Mouse (Mus musculus) embryonic facial prominence, embryonic 14.5 days (tissue): ENCODE results near the gene Psmb10. TPM values are rescaled to one million over a fixed set of nuclear protein-coding genes. Genes with fewer than 3 reads are reported as not detected.

Experiments
- ATAC-seq: fragments of 200-750 bp; cut with Nextera tagmentation; 2 replicates; pipeline ENCODE4 v1.8.0; 2017; ENCODE audit warnings: low read depth, moderate number of reproducible peaks, moderate TSS enrichment
- DNase-seq: peaks from one replicate; pipeline ENCODE4 v3.0.0-alpha.2; 2015; ENCODE audit warnings: low spot score
- H3K27ac ChIP-seq: fragments of 300-500 bp; sonication (generic); replicated peaks from 2 replicates; pipeline ENCODE4 v1.5.1; 2014; ENCODE audit warnings: low read depth, mild to moderate bottlenecking, low read length, moderate library complexity
- H3K27me3 ChIP-seq: fragments of 300-500 bp; sonication (generic); replicated peaks from 2 replicates; pipeline ENCODE4 v1.6.1; 2014; ENCODE audit warnings: low read length; ENCODE audit not compliant: control insufficient read depth, insufficient read depth
- H3K36me3 ChIP-seq: fragments of 300-500 bp; sonication (generic); 2 replicates; pipeline ENCODE4 v1.6.1; 2014; ENCODE audit warnings: low read length, mixed read lengths; ENCODE audit not compliant: control insufficient read depth, insufficient read depth
- H3K4me1 ChIP-seq: fragments of 300-500 bp; sonication (generic); 2 replicates; pipeline ENCODE4 v1.6.1; 2014; ENCODE audit warnings: antibody characterized with exemption, low read length; ENCODE audit not compliant: control insufficient read depth, insufficient read depth
- H3K4me2 ChIP-seq: fragments of 300-500 bp; sonication (generic); 2 replicates; pipeline ENCODE4 v1.6.1; 2014; ENCODE audit warnings: low read depth, mild to moderate bottlenecking, low read length, moderate library complexity, mixed read lengths
- H3K4me3 ChIP-seq: fragments of 300-500 bp; sonication (generic); 2 replicates; pipeline ENCODE4 v1.5.1; 2014; ENCODE audit warnings: low read depth, mild to moderate bottlenecking, low read length
- H3K9ac ChIP-seq: fragments of 300-500 bp; sonication (generic); 2 replicates; pipeline ENCODE4 v1.6.1; 2014; ENCODE audit warnings: low read depth, mild to moderate bottlenecking, low read length, moderate library complexity, mixed read lengths
- H3K9me3 ChIP-seq: fragments of 300-500 bp; sonication (generic); 2 replicates; pipeline ENCODE4 v1.6.1; 2016; ENCODE audit warnings: low read length; ENCODE audit not compliant: control insufficient read depth
- WGBS: fragments of 180-500 bp; shearing (Covaris S2); extraction: QIAGEN DNeasy Blood & Tissue Kit; methylation state at CpG from one replicate; pipeline ENCODE4 v1.1.7; 2014; 5-methylcytosine and 5-hydroxymethylcytosine counted together
- polyA plus RNA-seq: library from polyadenylated mRNA; unstranded; fragments of >200 nt; fragmentation: Nextera tagmentation; extraction: Ambion mirVana; gene quantifications from 2 replicates; pipeline ENCODE4 v1.2.1, GENCODE M21; 2014

Psmb10 gene
- polyA plus RNA-seq, 1 experiment from 2014 or later: 35.9 TPM

DNA sequence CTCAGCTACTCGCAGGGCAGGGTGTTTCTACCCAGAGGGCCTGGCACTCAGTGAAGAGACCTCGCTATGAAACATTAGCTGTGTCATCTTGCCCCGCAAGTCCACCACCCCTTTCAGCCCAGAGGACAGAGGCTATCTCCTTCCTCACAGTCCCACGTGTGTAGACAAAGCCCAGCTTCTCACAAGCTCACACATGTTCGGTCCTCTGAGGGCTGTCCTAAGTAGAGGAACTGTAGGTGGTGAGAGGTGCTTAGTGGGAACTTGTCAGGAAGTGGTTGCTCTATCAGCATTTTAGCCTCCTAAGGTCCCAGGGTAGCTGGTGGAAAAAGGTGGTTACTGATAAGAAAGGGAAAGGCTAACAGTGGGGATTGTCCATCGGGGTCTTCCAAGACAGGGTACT lies 3.1 kb downstream of the Psmb10 start:
- Histone ChIP-seq H3K27me3 (no peaks in the 10 kb centered on the region), H3K27ac (no peak overlapping the region), H3K4me2 (no peak overlapping the region), H3K4me3 (no peak overlapping the region), H3K9me3 (no peaks in the 10 kb centered on the region), H3K4me1 (peaks cover 15% of the 10 kb centered on the region), H3K9ac (no peak overlapping the region), H3K36me3 (peaks cover 18% of the 10 kb centered on the region)
- ATAC-seq (no peak), DNase-seq (no peak)
- WGBS: 72% methylated on average over 6 of the region's 6 CpGs

DNA sequence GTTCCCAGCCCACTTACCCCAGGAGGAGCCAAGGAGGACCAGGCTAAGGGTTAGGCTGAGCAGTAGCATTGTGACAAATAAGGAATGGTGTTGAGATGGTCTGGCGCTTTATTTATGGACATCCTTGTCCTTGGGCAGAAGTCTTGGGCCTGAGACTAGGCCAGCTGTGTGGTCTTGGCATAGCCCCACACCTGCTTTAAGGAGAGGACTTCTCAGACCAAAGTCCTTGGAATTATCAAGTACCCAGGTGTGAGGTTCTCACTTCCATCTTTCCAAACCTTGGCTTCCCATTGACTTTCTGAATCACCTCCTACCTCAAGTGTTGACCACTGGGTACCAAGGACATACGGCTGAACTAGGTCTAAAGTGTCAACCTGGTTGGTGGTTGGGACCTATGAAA lies 4.5 kb downstream of the Psmb10 start, which contains the start of gene Ctrl:
Gene Ctrl (minus strand): TSS at position 101 of the 400 bp plus-strand sequence.
- Histone ChIP-seq H3K27me3 (no peaks in the 10 kb centered on the region), H3K9ac (no peak within 1 kb of the TSS), H3K27ac (no peak within 1 kb of the TSS), H3K9me3 (no peaks in the 10 kb centered on the region), H3K4me1 (peaks cover 15% of the 10 kb centered on the region), H3K4me2 (no peak within 1 kb of the TSS), H3K4me3 (no peak within 1 kb of the TSS), H3K36me3 (peaks cover 22% of the 10 kb centered on the region)
- DNase-seq (no peak), ATAC-seq (no peak)
- WGBS: 95% methylated on average over 2 of the region's 2 CpGs

GRCm38 (mm10) chr8:105932525-105932924 lies 5.7 kb downstream of the Psmb10 start:
- H3K4me2 ChIP-seq: no peak overlapping the region
- 90% methylated on average over 11 of the region's 11 CpGs for WGBS
- H3K4me3 ChIP-seq: no peak overlapping the region
- H3K9ac ChIP-seq: no peak overlapping the region
- H3K9me3 ChIP-seq: no peaks in the 10 kb centered on the region
- no peak overlapping the region for H3K27ac ChIP-seq
- H3K36me3 ChIP-seq: peaks cover 22% of the 10 kb centered on the region
- ATAC-seq (no peak), DNase-seq (no peak)
- H3K27me3 ChIP-seq: no peaks in the 10 kb centered on the region
- H3K4me1 ChIP-seq: peaks cover 10% of the 10 kb centered on the region

DNA sequence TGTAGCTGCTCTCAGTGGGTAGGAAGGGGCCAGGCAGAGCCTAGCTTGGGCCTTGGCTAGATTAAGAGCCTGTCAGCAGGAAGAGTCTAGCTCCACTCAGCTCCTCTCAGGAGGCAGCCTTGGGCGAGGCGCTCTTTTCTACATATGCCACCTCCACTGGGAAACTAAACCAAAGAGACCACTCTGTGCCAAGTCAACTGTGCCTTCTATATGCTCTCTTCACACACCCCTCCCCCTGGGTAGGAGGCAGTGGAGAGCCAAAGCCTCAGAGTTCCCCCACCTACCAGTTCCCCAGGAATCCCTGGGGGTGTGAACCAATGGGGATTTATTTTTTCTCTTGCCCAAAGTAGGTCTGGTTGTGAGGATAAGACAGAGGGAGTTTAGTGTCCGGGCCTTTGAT lies 7.0 kb downstream of the Psmb10 start:
- H3K9me3 ChIP-seq: no peaks in the 10 kb centered on the region
- H3K9ac ChIP-seq: no peak overlapping the region
- no peaks in the 10 kb centered on the region for H3K27me3 ChIP-seq
- H3K36me3 ChIP-seq: peaks cover 22% of the 10 kb centered on the region
- WGBS: 93% methylated on average over 3 of the region's 3 CpGs
- H3K4me1 ChIP-seq: peaks cover 6% of the 10 kb centered on the region
- no peak overlapping the region for H3K4me2 ChIP-seq
- ATAC-seq (no peak), DNase-seq (no peak)
- no peak overlapping the region for H3K4me3 ChIP-seq
- H3K27ac ChIP-seq: no peak overlapping the region

GRCm38 (mm10) chr8:105930602-105931001 lies 7.6 kb downstream of the Psmb10 start:
- no peak overlapping the region for H3K4me3 ChIP-seq
- 13% methylated on average over 8 of the region's 8 CpGs for WGBS
- DNase-seq (peak; percentile 53), ATAC-seq (peak; percentile 68)
- H3K27me3 ChIP-seq: no peaks in the 10 kb centered on the region
- H3K27ac ChIP-seq: no peak overlapping the region
- H3K4me1 ChIP-seq: no peaks in the 10 kb centered on the region
- H3K36me3 ChIP-seq: peaks cover 22% of the 10 kb centered on the region
- H3K9me3 ChIP-seq: no peaks in the 10 kb centered on the region
- H3K9ac ChIP-seq: 0 out of 2 replicates have a peak overlapping the region, but pooled peaks have one; percentile 0
- no peak overlapping the region for H3K4me2 ChIP-seq

GRCm38 (mm10) chr8:105925123-105925522 lies 13.1 kb downstream of the Psmb10 start:
- WGBS: 68% methylated on average over 3 of the region's 3 CpGs
- ATAC-seq: no peak
- no peak for DNase-seq

GRCm38 (mm10) chr8:105919390-105919789 lies 18.9 kb downstream of the Psmb10 start:
- ATAC-seq: no peak
- no peak overlapping the region for H3K27ac ChIP-seq
- no peak overlapping the region for H3K4me2 ChIP-seq
- H3K4me3 ChIP-seq: no peak overlapping the region
- no peak overlapping the region for H3K9ac ChIP-seq
- no peaks in the 10 kb centered on the region for H3K9me3 ChIP-seq
- H3K36me3 ChIP-seq: peaks cover 14% of the 10 kb centered on the region
- no peaks in the 10 kb centered on the region for H3K4me1 ChIP-seq
- no peak for DNase-seq
- H3K27me3 ChIP-seq: no peaks in the 10 kb centered on the region
- 89% methylated on average over 3 of the region's 3 CpGs for WGBS

More at GRCm38 (mm10) chr8:105925123-105925522, 13.1 kb downstream of the Psmb10 start:
- H3K27me3 ChIP-seq: no peaks in the 10 kb centered on the region
- no peak overlapping the region for H3K4me2 ChIP-seq
- H3K27ac ChIP-seq: no peak overlapping the region
- no peaks in the 10 kb centered on the region for H3K4me1 ChIP-seq
- no peak overlapping the region for H3K9ac ChIP-seq
- H3K9me3 ChIP-seq: no peaks in the 10 kb centered on the region
- H3K4me3 ChIP-seq: no peak overlapping the region
- peaks cover 15% of the 10 kb centered on the region for H3K36me3 ChIP-seq

- Histone ChIP-seq H3K4me3 (peak overlapping the region; percentile 85), H3K9ac (peak overlapping the region; percentile 99), H3K4me1 (peaks cover 6% of the 10 kb centered on the region), H3K4me2 (peak overlapping the region; percentile 66), H3K36me3 (0 out of 2 replicates have a peak, but pooled peaks cover 5% of the 10 kb centered on the region), H3K27ac (peak overlapping the region; percentile 92), H3K9me3 (no peaks in the 10 kb centered on the region), H3K27me3 (no peaks in the 10 kb centered on the region)
- 26% methylated on average over 16 of the region's 16 CpGs for WGBS
- peak; percentile 66 for DNase-seq
- ATAC-seq: peak; percentile 12; the same call in 1 of the 2 replicates
These were observed 37.2 kb downstream of the Psmb10 start for GRCm38 (mm10) chr8:105900941-105901616.
